Mouse (Mus musculus): ENCODE results near the gene Arhgef10l. TPM values are rescaled to one million over a fixed set of nuclear protein-coding genes. Genes with fewer than 3 reads are reported as not detected.
A peak's percentile ranks its signal among the peaks of the same experiment; 100 is the strongest.

The Arhgef10l gene
- polyA plus RNA-seq, 1 experiment, result 29.2 TPM

DNA sequence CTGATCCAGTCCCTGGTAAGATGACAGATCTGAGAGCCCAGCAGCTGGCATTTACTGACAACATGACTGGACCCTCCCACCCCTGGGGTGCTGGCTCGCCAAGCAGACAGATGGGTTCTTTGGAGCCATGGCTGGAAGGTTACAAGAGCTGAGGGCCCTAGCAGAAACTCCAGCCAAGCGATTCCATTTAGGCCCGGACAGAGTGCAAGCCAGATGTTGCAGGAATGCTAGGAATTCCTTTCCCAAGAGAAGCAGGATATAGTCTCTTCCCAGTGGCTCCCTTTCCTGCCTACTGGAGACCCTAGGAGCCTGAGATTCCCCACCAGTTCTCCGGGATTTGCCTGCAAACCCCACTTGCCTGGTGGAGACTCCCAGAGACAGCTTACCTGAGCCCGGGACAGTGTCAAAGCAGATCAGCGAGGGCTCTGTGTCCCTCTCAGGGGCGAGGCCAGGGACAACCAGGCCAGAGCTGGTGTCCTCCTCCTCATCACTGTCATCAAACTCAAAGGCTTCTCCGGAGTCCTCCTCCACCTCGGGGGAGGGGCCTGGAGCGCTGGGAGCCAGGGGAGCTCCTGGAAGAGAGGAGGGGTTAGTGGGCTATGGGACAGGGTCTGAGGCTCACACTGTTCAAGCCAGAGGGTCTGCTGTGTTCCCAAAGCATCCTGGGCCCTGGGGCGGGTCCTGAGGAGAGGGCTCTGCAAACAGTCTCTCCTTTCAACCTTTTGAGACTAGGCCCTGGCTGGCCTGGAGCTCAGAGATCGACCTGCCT lies 54.8 kb downstream of the Arhgef10l start:
- DNase-seq (ENCODE audit: extremely low spot score in 1 of 2, low spot score in 1 of 2), result no peak

DNA sequence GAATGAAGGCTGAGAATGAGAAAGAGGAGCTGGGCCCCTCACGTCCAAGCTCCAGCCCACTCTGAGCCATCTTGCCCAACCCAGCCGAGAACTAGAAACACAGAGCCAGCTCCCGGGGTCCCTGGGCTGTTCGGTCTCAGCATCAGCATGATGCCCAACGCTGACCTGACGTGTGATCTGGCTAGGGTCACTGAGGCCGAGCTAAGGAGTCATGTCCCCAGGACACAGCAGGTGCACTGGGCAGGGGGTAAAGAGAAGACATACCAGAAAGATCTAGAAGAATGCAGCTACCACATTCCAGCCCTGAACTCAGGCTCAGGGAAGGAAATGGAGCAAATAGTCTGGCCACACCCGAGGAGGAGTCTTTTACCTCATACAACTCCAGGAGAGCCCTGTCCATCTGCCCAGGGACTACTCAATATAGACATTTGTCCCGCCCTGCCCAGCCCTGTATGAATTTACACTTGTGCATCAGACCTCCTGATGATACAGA lies 57.5 kb downstream of the Arhgef10l start:
- DNase-seq (ENCODE audit: extremely low spot score in 1 of 2, low spot score in 1 of 2), result no peak

DNA sequence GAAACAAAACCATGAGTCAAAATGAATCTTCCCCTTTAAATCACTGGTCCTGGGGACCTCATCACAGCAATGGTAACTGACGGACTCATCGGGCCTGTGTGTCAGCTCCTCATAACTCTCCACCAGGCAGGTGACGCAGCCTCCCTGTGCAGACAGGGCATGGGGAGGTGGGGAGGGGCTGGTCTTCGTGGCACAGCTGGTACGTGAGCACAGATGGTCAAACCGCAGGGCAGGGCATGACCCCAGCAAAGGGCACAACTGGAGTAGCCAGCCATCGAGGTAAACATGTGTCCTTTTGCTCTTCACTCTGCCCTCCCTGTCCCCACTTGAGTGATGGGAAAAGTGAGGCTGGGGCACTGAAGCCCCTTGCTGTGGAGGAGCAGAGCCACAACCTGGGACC lies 59.0 kb downstream of the Arhgef10l start:
- no peak for DNase-seq (ENCODE audit: extremely low spot score in 1 of 2, low spot score in 1 of 2)

DNA sequence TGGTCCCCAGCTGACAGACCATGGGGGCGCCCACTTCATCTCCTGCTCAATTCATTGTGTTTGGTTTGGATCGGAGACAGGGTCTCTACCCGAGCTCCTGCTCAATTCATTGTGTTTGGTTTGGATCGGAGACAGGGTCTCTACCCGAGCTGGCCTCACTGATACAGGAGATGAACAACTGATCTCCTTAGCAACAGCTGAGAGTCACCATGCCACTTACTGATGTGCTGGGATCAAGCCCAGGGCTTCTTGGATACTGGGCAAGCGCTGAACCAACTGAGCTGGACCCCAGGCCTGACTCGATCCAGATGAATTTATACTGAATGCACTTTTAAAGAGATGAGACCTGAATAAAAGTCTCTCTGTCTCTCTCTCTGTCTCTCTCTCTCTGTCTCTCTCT lies 59.6 kb downstream of the Arhgef10l start:
- DNase-seq (ENCODE audit: extremely low spot score in 1 of 2, low spot score in 1 of 2), result no peak

DNA sequence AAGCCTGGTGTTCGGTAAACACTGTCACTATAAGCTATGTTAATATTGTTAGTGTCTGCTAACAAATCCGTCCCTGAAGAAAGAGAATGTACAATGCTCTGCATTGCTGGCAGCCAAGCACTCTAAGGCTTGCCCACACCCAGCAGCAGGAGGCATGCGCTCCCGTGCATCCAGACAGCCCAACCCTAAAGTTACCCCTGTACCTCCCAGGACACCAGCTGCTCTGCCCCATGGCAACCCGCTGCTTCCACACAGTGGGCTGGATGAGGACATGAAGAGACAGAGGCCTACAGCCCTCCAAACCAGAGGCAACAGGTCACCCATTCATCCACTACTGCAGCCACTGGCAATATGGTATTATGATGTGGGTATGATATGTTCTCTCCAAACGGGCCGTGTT lies 60.0 kb downstream of the Arhgef10l start:
- no peak for DNase-seq (ENCODE audit: extremely low spot score in 1 of 2, low spot score in 1 of 2)

DNA sequence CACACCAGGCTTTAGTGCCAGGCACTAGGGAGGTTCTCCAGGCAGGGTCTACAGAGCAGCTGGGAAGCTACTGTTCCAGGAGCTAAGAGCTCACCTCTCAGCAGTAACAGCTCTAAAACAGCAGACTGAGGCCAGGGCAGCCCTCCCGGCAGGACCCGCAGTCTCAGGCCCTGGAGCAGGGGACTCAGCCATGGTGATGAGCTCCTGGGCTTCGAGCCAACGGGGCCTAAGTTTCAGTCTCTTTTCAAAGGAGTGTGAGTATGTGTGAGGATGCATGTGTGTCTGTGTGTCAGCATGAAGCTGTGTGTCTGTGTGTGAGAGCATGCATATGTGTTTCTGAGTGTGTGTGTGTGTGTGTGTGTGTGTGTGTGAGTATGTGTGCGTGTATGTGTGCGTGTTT lies 60.6 kb downstream of the Arhgef10l start:
- DNase-seq (ENCODE audit: extremely low spot score in 1 of 2, low spot score in 1 of 2), result no peak

DNA sequence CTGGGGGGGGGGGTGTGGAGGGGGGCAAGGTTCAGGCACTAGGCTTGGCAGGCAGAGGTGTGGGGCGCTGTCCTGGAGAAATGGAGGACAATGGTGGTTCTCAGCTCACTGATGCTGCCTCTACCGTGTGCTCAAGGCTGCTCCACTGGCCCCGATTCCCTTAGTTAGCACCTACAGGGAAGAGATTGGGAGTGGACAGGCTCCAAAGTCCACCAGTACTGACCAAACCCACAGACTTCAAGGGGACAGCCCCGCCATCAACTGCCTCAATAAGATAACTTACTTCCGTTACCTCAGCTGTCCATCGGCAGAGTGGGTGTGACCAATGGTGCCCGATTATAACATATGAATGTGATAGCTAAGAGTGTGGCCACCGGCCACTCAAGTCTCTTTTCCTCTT lies 61.3 kb downstream of the Arhgef10l start:
- no peak for DNase-seq (ENCODE audit: extremely low spot score in 1 of 2, low spot score in 1 of 2)

DNA sequence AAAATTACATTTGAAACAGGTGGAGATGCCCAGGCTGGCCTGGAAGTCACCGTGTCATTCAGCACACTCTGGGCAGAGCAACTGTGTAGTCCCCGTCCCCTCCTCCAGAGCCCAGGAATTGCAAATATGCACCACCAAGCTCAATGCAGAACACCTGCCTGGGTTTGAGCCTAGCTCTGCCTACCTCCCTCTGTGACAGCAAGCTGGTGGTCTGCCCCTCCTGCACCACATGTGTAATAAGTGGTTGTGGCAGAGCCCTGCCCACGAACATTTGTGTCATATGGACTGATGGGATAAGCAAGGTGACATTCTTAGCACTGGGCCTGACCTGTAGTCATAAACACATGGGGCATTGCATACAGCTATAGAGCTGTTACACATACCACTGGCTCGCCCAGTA lies 63.8 kb downstream of the Arhgef10l start:
- DNase-seq (ENCODE audit: extremely low spot score in 1 of 2, low spot score in 1 of 2), result no peak

DNA sequence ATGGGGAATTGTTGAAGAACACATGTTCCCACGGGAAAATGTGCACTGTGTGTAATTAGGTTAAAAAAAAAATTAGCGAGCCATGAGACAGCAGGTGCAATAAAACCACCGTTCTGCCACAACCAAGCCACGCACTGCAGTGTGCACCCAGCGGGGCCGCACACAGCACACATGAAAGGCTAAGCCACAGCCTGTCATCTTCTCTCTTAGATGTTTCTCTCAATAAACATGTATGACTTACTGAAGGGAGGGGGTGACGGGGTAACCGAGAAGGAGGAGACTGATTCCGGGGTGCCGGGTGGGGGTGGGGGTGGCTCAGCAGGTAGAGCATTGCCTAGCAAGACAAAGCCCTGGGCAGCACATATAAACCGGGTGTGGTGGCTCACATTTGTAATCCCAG lies 64.7 kb downstream of the Arhgef10l start:
- DNase-seq (ENCODE audit: extremely low spot score in 1 of 2, low spot score in 1 of 2), result no peak

DNA sequence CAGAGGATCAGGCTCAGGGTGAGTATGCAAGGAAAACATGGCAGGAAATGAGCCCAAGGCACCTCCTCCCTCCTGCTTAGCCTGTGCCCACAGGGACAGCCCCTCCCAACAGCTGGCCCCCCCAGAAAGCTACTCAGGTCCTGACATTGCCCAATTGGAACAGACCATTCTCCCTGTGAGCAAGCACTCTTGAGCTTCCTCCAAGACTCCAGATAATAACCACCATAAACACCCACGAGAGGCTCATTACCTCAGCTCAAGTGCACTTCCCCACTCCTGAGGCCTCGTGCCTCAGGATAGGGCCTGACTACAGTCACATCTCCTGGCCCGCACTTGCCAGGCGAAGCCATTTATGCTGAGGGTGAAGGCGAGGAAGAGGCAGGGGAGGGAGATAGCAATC lies 67.0 kb downstream of the Arhgef10l start:
- DNase-seq (ENCODE audit: extremely low spot score in 1 of 2, low spot score in 1 of 2), result no peak

DNA sequence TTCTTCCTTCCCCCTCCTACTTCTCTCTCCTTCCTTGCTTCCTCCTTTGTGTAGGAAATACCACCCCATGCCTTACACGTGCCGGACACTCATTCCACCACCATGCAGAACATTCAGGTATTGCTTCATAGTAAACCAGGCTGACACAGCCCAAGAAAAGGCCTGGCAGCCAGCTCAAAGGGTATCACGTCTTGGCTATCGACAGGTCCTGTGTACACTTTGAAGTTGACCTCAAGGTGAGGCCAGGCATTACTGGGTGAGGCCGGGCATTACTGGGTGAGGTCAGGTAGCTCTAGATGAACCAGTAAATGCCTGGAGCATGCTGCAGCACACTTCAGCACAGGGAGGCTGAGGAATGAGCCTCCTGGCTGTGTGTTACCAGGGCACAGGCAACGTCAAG lies 67.9 kb downstream of the Arhgef10l start:
- DNase-seq (ENCODE audit: extremely low spot score in 1 of 2, low spot score in 1 of 2), result no peak

DNA sequence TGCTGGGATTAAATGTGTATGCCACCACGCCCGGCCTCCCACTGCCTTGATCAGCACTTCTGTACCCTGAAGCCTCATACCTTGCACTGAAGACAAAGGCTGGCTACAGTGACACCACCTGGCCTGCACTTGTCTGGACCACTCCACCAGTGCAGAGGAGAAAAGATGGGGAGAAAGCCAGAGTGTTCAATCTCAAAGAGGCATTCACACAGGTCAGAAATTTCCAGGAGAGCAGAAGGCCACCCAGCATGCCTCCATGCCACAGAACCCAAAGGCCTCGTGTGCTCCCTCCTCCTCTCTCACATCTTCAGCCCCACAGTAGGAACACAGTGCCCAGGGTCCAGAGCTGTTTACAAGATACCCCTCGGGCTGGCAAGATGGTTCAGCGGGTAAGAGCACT lies 68.4 kb downstream of the Arhgef10l start:
- no peak for DNase-seq (ENCODE audit: extremely low spot score in 1 of 2, low spot score in 1 of 2)

DNA sequence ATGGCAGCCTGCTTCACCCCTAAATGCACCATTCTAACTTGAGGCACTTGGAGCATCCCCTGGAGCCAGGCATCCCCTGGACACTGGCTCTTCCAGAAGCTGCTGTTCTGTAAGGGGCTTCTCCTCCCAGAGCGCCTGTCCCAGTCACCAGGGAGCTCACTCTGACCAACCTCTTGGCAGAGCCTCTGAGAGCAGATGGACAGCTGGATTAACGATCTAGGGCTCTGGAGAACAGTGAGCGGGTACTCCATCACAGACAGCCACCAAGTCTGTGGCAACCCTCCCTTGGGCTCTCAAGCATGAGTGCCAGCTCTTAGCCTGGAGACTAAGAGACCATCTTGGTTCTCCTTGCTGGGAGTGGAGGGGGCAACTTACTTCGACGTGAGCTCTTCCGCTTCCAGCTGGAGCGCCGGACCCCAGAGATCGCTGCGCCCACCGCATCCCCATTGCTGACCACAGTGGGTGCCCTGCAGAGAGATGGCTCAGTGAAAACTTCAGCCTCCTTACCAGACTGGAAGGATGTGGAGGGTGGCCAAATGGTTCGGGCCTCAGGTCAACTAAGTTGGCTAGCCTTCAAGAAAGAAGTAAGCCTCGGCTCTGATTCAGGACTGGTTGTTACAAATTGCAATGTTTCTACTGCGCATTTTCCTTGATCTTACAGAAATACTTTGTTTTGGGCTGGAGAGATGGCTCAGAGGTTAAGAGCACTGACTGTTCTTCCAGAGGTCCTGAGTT lies 71.9 kb downstream of the Arhgef10l start:
- DNase-seq (ENCODE audit: extremely low spot score in 1 of 2, low spot score in 1 of 2), result no peak

DNA sequence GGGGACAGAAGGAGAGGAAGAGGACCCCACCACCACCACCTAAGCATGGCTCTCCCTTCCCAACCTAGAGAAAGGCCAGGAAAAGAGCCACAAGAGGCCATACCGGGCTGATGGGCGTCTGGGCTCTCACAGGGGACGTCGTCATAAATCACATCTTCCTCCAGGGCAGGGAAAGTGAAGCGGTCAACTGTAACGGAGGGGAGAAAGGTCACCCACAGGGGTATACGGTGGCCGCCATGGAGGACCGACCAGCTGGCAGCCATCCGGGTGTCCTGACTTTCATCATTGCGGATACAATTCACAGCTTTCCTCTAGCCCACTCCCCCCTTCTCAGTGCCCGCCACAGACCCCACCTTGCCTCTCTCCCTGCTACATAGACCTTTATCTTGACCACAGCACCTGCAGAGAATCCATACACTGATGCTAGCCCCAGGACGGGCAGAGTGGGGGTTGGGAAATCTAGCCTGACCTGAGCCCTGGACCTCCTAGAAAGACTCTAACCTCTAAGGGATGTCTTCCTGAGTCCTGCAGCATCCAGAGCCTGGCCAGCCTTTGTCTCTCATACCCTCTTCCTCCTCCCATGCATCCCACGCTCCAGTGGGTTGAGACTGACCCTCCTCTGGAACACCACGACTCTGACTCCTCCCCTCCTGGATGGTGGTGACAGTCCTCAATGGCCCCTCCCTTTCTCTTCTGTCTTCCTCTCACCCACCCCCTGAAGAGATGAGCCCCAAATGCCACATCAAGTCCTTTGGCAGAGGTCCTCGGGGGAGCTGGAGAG lies 72.6 kb downstream of the Arhgef10l start:
- no peak for DNase-seq (ENCODE audit: extremely low spot score in 1 of 2, low spot score in 1 of 2)

DNA sequence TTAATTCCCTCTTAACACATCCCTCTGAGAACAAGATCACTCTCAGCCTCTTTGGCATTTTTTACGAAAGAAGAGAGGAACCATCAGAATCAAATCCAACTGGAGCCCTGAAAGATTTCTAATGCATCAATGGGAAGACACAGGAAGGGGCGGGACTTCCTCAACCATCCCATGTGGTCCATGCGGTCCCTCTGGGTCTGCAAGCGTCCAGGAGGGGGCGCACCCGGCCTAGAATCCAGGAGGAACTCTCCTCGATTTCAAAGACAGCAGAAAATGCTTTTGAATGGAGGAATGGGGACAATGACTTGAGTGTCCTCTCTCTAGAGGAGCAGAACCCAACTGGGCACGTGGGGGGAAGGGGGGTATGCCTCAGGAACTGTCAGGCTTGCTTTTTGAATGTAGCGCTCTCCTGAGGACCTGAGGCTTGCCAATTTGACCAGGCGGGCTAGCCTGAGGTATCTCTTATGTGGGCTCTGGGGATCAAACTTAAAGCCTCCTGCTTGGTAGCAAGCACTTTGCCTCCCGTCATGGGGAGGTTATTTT lies 73.5 kb downstream of the Arhgef10l start:
- peak; percentile 46 to 90 for DNase-seq (ENCODE audit: extremely low spot score in 1 of 2, low spot score in 1 of 2)

DNA sequence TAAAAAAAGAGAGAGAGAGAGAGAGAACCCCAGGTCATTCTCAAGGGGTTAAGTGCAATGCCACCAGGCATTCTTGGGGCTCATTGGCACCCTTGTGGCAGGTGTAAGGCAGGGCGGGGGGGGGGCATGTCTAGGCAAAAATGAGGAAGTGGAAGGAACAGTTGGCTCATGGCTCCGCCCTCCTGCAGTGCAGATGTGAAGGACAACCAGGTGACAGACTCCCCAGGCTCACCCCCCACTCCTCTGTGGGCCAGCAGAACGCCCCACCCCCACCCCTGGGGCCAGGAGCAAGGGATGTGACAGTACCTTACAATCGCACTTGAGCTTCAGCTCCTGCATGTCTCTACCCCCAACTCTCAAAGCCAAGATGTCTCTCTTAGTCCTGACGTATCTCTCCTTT lies 79.3 kb downstream of the Arhgef10l start:
- no peak for DNase-seq (ENCODE audit: extremely low spot score in 1 of 2, low spot score in 1 of 2)

DNA sequence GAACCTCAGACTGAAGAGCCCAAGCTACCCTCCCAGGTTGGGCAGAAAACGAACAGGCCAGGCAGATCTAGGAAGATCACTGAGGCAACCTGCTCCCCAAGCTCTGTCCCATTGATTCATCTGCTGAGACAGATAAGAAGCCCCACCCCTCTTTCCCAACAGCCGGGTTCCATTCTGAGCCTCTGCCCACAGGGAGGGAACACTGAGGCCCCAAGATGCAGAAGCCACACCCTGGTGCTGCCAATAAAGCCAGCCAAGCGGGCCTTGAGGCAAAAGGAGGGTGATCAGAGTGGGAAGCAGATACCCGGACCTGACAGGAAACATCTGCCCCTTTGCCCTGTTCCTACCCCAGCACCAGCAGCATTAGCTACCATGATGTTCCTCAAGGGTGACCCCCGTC lies 81.6 kb downstream of the Arhgef10l start:
- no peak for DNase-seq (ENCODE audit: extremely low spot score in 1 of 2, low spot score in 1 of 2)

DNA sequence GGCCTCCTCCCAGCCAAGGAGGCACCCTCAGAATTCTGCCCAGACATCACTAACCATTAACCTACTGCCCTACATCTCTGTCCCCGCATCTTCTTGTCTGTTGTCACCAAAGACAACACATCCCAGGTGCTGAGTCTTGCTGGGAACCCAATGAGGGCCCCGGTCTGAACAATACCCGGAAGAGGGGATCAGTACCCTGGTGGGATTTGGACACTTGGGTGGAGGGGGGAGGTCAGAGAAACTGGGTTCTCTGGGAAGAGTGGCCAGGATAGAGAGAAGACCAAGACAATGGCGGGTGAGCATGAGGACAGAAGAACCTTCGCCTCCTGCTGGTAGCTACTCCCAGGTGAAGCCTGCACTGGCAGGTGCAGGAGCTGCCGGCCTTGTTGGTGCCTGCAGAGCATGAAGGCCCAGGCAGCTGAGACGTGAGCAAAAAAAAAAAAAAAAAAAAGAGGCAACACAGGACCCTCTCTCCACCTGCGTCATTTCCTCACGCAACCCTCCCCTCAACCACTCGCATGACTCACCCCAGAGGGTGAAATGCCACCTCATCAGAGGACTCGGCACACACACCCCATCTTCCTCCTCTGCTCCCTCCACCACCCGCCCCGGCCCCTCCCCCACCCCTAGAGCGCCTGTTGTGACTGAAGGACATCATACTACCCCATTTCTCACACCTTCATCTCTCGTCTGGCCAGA lies 83.3 kb downstream of the Arhgef10l start:
- DNase-seq (ENCODE audit: extremely low spot score in 1 of 2, low spot score in 1 of 2), result no peak

DNA sequence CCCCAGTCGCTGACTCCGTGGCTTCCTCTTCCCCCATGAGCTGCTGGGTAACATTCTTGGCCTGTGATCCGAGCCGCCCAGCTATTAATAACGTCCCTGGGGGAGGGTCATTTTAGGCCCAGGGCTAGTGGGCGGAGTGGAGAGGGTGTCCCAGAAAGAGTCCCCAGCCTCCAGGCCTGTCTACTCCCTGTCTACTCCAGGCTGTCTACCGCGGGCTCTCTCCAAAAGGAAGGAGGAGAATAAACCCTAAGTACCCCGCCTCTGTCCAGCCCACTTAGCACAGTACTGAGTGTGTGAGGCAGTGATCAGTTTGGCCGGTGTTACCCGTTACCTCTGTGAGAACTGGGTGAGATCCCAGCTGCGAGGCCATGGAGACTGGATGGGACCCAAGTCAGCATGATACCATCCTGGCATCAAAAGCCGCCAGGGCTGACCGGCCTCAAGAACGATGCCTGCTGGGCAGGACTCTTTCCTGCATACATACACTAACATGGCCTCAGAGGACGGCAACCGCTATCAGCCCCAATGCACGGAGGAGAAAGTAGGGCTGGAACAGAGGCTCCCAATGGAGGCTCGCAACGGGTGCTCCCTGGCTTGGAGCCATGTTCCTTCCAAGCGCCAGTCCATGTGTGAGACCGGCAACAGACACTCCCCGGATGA lies 84.0 kb downstream of the Arhgef10l start:
- peak in 1 of 2 experiments; percentile 19 for DNase-seq (ENCODE audit: extremely low spot score in 1 of 2, low spot score in 1 of 2)

DNA sequence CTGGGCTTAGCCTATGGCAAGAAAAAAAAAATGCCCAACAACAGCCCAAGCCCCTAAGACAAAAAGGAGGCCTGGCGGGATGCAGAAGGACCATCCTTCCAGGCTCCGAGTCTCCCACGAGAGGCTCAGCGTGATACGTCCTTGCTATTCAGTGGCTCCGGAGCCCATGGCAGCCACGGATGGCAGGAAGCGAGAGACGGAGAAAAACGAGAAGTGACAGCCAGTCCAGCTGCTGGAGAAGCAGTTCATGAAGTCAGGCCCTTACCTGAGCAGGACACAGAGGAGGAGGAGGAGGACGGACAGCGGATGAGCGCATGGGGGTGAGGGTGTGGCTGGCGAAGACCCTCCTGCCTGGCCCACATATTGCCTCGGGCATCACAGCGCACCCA lies 84.5 kb downstream of the Arhgef10l start:
- no peak for DNase-seq (ENCODE audit: extremely low spot score in 1 of 2, low spot score in 1 of 2)

Data from frontal cortex, adult 2 months (tissue).